Mouse (Mus musculus): ENCODE data around the gene Gtf2h2.
"Not testable (repeated sequence)": the region's sequence is repeated elsewhere in the genome, so short reads cannot be mapped to it uniquely, and the experiment has no call there.

The Gtf2h2 gene

DNA sequence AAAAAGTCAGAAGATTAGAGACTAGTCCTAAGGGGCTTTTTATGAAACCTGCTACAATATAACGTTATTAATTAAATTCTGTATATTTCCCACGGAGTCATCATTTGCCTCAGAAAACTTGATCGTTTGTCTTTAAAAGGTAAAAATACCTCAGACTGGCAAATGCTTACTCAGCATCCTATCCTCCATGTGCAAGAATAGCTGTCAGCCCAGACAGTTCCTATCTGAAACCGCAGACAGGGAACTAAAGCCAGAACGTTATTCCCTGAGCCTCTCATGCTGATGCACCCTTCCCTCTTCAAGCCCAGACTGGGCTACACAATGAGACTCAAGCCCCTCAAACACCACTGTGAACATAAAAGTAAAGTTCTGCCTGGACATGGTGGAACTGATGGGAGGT lies 2.0 kb downstream of the Gtf2h2 start:
- DNase-seq (ENCODE audit: low spot score): no peak

DNA sequence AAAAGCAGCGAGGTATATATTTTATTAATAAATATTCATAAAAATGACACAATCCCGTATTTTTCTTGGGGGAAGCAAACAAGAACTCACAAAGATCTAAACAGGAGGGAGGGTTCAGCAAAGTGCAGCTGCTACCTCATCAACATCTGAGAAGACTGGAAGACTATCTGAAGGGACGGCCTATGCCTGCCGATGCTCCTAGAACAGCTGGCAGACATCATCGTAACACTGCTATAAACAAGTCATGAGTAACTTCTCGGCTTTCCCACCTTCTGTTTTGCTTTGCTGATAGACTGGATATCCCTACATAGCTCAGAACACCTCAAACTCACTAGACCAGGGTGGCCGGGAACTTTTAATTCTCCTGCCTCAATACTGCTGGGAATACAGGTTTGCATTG lies 8.8 kb downstream of the Gtf2h2 start:
- DNase-seq (ENCODE audit: low spot score): no peak

DNA sequence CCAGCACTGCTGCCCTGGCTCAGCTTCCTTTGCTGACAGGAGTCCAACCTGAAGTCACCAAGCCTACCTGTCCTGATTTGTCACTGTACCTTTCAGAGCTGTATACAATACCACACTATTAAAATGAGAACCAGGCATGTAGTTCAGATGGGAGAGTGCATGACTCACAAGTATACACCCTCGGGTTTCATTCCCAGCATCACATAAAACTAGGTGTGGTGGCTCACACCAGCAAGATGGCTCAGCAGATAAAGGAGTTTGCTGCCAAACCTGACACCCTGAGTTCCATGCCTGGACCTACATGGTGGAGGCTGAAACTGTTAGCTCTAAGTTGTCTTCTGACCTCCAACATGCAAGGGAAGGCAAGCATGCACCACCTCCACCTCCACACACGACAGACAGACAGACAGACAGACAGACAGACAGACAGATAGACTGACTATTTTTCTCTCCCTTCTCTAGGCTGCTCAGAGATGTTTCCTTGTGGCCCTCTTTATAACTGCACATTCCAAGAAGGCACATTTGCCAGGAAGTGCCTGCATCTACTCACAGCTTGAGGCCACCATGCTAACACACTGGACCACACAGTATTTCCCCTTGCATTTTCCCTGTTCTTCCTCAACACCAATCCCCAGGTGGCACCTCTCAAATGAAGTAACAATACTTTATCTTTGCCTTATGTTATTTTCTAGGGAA lies 28.7 kb downstream of the Gtf2h2 start:
- no peak for DNase-seq (ENCODE audit: low spot score)

DNA sequence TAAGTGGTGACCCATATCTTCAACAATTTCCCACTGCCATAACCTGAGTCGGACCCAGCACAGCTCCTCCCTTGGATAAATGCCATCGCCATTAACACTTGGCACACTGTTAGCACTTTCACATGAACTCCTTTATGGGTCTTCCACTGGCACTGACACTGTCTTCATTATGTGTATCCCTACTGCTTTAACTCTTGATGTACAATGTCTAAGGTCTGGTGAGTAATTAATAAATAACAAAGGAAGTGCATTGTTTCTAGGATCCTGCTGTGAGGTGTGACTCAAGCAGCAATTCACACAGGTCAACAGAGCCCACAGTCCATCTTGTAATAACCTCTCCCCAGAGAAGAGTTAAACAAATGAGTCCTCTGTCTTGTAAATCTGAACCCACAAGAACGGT lies 31.0 kb downstream of the Gtf2h2 start:
- no peak for DNase-seq (ENCODE audit: low spot score)

DNA sequence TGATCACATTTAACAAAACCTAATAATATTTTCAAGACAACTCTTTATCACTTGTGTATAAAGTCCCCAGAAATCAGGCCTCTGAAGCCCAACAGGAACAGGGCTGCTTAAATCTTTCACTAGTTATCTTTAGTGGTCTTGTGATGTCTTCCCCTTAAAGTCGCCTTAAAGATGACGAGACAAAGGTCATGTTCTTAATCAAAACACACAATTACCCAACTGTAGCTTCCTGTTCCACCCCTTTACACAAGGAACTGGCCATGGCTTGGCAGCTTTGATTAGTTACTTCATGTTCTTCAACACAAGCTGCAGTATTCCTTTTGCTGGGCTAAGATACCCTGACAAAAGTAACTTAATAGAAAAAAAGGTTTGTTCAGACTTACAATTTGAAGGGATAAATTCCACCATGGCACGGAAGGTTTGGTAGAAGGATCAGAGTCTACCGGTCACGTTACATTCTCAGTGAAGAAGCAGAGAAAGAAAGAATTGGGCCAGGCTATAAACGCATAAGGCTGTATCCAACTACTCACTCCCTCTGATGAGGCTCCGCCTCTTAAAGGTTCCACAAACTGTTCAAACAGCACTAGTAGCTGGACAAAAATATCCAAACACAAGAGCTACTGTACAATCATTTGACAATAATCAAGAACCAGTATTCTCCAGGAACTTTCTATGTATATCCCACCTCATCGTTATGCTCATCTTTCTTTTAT lies 39.8 kb downstream of the Gtf2h2 start, which contains the start of gene Naip1:
Naip1 (minus strand) TSS at position 455 of the 713 bp plus-strand sequence.
- DNase-seq (ENCODE audit: low spot score): not testable (repeated sequence)

DNA sequence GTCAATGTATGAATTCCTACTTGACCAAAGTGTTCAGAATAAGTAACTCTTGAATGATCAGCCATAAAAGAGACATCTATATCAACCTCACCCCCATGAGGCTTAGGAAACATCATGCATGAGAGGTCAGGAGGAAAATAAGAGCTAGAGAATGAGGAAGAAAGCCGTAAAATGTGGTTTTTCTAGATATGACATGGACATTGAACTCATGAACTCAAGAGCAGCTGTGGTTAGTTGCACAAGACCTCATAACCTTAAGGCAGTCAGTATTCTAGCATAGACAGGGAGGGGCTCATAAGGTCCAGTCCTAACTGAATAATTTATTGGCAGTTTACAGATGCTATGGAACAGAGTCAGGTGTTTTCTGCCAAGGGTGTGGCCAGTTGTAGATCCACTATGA lies 42.9 kb downstream of the Gtf2h2 start:
- DNase-seq (ENCODE audit: low spot score): no peak

DNA sequence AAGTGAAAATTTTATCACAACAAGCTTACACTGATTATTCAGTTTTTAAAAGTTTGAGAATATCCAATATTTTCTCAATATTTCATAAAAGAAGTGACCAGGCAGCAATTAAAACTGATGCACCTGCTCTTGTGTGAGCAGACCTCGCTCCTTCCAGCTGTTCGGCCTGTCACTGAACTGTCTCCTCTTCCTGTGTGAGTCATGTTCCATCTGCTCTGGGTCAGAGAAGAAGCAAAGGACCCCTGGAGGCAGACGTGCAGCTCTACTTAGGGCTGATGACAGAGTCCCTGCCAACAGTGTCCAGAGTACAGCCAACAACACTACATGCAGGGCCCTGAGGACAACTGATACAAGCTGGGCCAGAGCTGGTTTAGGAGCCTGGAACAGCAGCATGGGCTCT lies 52.3 kb downstream of the Gtf2h2 start:
- no peak for DNase-seq (ENCODE audit: low spot score)

DNA sequence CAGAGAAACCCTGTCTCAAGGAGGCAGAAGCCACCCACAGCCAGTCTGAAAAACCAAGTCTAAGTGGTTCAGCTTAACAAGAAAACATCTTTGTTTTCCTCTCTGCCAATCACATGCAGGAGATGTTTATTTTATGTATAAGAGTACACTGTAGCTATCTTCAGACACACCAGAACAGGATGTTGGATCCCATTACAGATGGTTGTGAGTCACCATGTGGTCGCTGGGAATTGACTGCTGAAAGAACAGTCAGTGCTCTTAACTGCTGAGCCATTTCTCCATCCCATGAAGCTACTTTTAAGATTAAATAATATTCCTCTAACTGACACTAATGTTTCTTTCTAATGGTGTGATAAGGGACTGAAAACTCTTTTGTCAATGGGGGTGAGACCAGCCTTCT lies 53.7 kb downstream of the Gtf2h2 start:
- DNase-seq (ENCODE audit: low spot score): no peak

DNA sequence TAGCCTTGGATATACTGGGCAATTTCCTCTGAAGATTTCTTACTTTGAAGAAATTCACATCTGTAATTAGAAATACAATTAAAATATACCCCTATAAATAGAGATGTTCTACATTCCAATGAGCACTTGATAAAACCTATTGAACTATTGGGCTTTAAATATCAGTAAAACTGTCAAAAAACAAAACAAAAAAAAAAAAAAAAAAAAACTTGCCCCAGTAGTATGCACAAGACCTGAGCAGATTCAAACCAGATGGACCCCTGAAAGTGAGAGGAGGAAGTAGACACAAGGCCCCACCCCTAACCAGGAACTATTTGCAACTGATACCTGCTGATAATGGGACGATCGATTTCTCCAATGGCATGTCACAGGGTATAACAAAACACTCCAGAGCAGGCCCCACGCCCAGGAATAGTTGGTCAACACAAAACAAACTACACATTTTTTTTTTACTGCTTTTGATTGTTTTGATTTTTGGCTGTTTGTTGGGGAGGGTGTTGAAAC lies 55.0 kb downstream of the Gtf2h2 start:
- no peak for DNase-seq (ENCODE audit: low spot score)

DNA sequence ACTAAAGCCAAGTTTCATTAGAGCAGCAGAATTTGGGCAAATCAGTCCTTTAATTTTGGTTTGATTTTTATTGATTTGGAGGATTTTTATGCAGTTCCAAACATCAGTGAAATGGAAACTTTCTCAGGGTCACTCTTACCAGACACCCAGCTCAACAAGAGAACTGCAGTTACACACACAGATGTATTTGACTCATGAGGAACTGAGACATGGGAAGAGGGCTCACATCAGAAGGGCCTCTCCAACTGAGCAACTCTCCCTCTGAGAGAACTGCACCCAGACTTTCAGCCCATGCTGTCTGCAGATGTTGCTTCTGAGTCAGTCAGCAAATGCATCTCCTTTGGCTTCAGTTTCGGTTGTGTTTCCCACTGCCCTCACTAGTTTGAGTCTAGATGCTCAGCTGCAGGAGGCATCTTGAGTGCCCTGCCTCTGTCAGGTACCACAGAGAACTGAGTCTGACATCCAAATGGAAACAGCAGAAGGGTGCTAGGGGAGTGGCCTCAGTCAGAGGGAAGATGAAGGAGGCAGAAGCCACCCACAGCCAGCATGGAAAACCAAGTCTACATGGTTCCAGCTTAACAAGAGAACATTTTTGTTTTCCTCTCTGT lies 55.7 kb downstream of the Gtf2h2 start:
- not testable (repeated sequence) for DNase-seq (ENCODE audit: low spot score)

DNA sequence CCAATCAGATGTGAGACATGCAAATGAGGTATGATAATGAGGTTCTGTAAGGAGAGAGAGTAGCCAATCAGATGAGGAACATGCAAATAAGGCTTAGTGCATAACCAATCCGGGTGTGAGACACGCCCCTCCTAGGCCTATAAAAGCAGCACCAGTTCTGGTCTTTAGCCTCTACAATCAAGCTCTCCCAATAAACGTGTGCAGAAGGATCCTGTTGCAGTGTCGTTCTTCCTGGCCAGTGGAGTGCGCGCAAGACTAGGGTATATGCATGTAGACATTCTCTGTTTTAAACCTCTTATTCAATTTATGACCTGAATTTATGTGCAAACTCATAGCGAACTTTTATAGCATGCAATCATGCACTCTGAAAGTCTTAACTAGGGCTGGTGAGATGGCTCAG lies 72.4 kb downstream of the Gtf2h2 start:
- DNase-seq (ENCODE audit: low spot score): not testable (repeated sequence)

DNA sequence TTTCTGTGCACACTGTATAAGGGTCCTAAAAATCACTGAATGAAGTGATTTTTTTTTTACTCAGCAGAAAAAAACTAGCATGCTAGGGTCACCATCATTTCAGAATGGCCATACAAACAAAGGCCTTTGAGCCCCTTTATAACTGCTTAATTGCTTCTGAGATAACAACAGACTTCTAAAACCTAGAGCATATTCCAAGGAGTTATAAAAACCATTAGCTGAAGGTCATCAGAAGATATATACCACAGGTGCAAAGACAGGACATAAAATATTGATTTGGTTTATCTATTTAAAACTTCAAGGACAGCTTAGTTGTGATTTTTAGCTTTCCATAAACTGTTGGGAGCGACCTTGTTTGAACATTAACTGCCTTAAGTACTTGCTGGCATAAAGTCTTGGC lies 78.0 kb downstream of the Gtf2h2 start:
- DNase-seq (ENCODE audit: low spot score): no peak
